Mouse (Mus musculus) midbrain, embryonic 12.5 days (tissue): ENCODE results near the gene Skap1. TPM values are rescaled to one million over a fixed set of nuclear protein-coding genes. Genes with fewer than 3 reads are reported as not detected.

ENCODE experiments used
- ATAC-seq: fragments of 200-750 bp; cut with Nextera tagmentation; 2 replicates; pipeline ENCODE4 v1.8.0; 2017; ENCODE audit warnings: low read depth, moderate TSS enrichment, moderate library complexity; ENCODE audit not compliant: low FRiP score
- H3K27ac ChIP-seq: fragments of 300-500 bp; sonication (generic); replicated peaks from 2 replicates; pipeline ENCODE4 v1.5.1; 2016; ENCODE audit warnings: mild to moderate bottlenecking
- H3K27me3 ChIP-seq: fragments of 300-500 bp; sonication (generic); 2 replicates; pipeline ENCODE4 v1.6.1; 2016; ENCODE audit warnings: mild to moderate bottlenecking
- H3K36me3 ChIP-seq: fragments of 300-500 bp; sonication (generic); 2 replicates; pipeline ENCODE4 v1.6.1; 2016
- H3K4me1 ChIP-seq: fragments of 300-500 bp; sonication (generic); 2 replicates; pipeline ENCODE4 v1.6.1; 2016
- H3K4me2 ChIP-seq: fragments of 300-500 bp; sonication (generic); replicated peaks from 2 replicates; pipeline ENCODE4 v1.6.1; 2016; ENCODE audit warnings: mild to moderate bottlenecking, moderate library complexity
- H3K4me3 ChIP-seq: fragments of 300-500 bp; sonication (generic); 2 replicates; pipeline ENCODE4 v1.5.1; 2016; ENCODE audit warnings: mild to moderate bottlenecking
- H3K9ac ChIP-seq: fragments of 300-500 bp; sonication (generic); replicated peaks from 2 replicates; pipeline ENCODE4 v1.6.1; 2016; ENCODE audit warnings: mild to moderate bottlenecking, moderate library complexity
- H3K9me3 ChIP-seq: fragments of 300-500 bp; sonication (generic); 2 replicates; pipeline ENCODE4 v1.6.1; 2016; ENCODE audit warnings: mild to moderate bottlenecking
- WGBS: fragments of 180-500 bp; shearing (Covaris S2); methylation state at CpG from one replicate; pipeline ENCODE4 v1.1.7; 2016; 5-methylcytosine and 5-hydroxymethylcytosine counted together
- polyA plus RNA-seq: library from polyadenylated mRNA; unstranded; fragments of >200 nt; fragmentation: Nextera tagmentation; extraction: Ambion mirVana; gene quantifications from 2 replicates; pipeline ENCODE4 v1.2.1, GENCODE M21; 2016

Gene Skap1
- polyA plus RNA-seq, 1 experiment from 2014 or later = 1.7 TPM

GRCm38 (mm10) chr11:96741995-96742394 lies 277.6 kb downstream of the Skap1 start:
- Histone ChIP-seq H3K4me3 (peak overlapping the region; percentile 2; the same call in 1 of the 2 replicates), H3K36me3 (no peaks in the 10 kb centered on the region), H3K27me3 (peaks cover 4% of the 10 kb centered on the region), H3K27ac (peak overlapping the region; percentile 76), H3K9ac (0 out of 2 replicates have a peak overlapping the region, but pooled peaks have one; percentile 24), H3K4me1 (peaks cover 56% of the 10 kb centered on the region), H3K4me2 (peak overlapping the region; percentile 46), H3K9me3 (no peaks in the 10 kb centered on the region)
- peak; percentile 63; the same call in 1 of the 2 replicates for ATAC-seq
- WGBS = 10% methylated on average over 12 of the region's 12 CpGs

GRCm38 (mm10) chr11:96743000-96743399 lies 278.6 kb downstream of the Skap1 start:
- H3K9ac ChIP-seq = no peak overlapping the region
- no peak overlapping the region for H3K4me3 ChIP-seq
- no peaks in the 10 kb centered on the region for H3K36me3 ChIP-seq
- 50% methylated on average over 11 of the region's 11 CpGs for WGBS
- H3K27me3 ChIP-seq = no peaks in the 10 kb centered on the region; the same call in 1 of the 2 replicates
- peak overlapping the region; percentile 4; the same call in 1 of the 2 replicates for H3K4me2 ChIP-seq
- ATAC-seq = no peak
- no peaks in the 10 kb centered on the region for H3K9me3 ChIP-seq
- H3K27ac ChIP-seq = peak overlapping the region; percentile 70
- peaks cover 53% of the 10 kb centered on the region for H3K4me1 ChIP-seq

DNA sequence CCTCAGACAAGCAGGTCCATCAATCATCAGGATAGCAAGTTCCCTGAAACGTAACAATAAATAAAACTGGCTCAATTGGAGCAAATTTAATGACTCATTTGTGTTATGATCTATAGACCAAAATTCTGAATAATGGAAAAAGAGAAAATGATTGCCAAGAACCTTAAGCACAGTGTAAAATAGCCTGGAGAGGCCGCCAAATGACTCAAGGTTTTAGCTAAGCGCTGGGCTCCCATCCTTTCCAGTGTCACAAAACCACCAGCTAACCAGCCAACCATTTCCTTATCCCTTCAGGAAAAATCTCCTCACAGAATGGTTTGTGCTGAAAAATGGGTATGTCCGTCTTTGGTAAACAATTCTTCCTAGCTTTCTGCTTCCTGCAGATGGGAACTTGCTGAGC lies 279.5 kb downstream of the Skap1 start:
- no peak for ATAC-seq

DNA sequence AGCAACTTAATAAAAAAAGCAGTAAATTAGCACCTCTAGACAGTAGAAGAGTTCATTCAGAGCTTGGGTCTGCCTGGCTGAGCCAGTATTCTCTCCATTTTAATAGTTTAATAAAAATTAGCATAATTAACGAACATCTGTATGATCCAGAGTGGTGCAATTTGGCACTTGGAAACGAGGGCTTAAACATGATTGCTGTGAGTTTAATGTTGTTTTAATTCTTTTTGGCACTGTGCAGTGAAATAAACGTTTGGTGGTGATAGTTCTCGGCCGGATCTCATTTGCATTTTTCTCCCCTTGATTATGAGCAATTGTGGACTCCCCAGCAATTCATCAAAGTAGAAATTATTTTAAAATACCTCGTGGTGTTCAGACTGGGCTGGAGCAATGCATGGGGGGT lies 282.3 kb downstream of the Skap1 start:
- Histone ChIP-seq H3K4me2 (no peak overlapping the region), H3K9ac (no peak overlapping the region), H3K4me1 (peaks cover 24% of the 10 kb centered on the region), H3K27ac (no peak overlapping the region), H3K27me3 (no peaks in the 10 kb centered on the region; the same call in 1 of the 2 replicates), H3K9me3 (no peaks in the 10 kb centered on the region), H3K36me3 (no peaks in the 10 kb centered on the region), H3K4me3 (no peak overlapping the region)
- no peak for ATAC-seq
- WGBS = 67% methylated on average over 6 of the region's 6 CpGs

More for the DNA sequence above, 279.5 kb downstream of the Skap1 start:
- no peak overlapping the region for H3K4me2 ChIP-seq
- H3K36me3 ChIP-seq = no peaks in the 10 kb centered on the region
- WGBS = 82% methylated on average over 4 of the region's 4 CpGs
- no peak overlapping the region for H3K9ac ChIP-seq
- peak overlapping the region; percentile 70; the same call in 1 of the 2 replicates for H3K27ac ChIP-seq
- H3K27me3 ChIP-seq = no peaks in the 10 kb centered on the region; the same call in 1 of the 2 replicates
- no peak overlapping the region for H3K4me3 ChIP-seq
- peaks cover 47% of the 10 kb centered on the region for H3K4me1 ChIP-seq
- no peaks in the 10 kb centered on the region for H3K9me3 ChIP-seq

DNA sequence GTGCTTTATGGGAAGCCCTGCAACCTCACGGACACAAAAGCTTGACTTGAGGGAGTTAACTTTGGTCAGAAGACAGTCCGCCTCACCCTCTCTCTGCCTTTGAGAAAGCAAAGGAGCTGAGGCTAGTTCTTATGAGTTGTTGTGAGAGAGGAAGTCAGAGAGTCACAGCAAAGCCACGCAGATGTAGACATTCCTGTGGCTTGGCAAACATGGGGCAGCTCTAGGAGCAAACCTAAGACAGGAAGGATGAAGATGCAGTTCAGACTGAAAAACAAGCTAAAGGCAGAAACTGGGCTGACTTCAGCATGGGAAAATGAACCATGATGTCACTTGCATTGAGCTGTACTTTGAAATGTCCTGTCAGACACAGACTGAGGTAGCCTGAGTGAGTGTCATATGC lies 283.2 kb downstream of the Skap1 start:
- no peaks in the 10 kb centered on the region; the same call in 1 of the 2 replicates for H3K27me3 ChIP-seq
- WGBS = 32% methylated on average over 3 of the region's 3 CpGs
- no peak for ATAC-seq
- no peak overlapping the region for H3K9ac ChIP-seq
- H3K4me1 ChIP-seq = peaks cover 15% of the 10 kb centered on the region
- no peaks in the 10 kb centered on the region for H3K36me3 ChIP-seq
- H3K4me2 ChIP-seq = no peak overlapping the region
- H3K4me3 ChIP-seq = no peak overlapping the region
- H3K27ac ChIP-seq = no peak overlapping the region
- H3K9me3 ChIP-seq = no peaks in the 10 kb centered on the region

DNA sequence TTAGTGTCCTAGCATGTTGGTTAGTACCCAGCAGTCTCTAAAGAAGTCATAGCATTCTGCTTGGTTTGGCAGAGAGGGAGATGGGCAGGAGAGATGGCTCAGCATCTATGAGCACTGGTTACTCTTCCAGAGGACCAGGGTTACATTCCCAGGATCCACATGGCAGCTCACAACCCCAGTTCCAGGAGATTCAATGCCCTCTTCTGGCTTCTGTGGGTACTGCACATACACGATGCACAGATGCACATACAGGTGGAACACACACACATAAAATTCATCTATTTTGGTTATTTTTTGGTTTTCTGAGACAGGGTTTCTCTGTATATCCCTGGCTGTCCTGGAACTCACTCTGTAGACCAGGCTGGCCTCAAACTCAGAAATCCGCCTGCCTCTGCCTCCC lies 290.9 kb downstream of the Skap1 start:
- H3K4me2 ChIP-seq = no peak overlapping the region
- no peaks in the 10 kb centered on the region for H3K4me1 ChIP-seq
- H3K9ac ChIP-seq = no peak overlapping the region
- no peak for ATAC-seq
- no peak overlapping the region for H3K27ac ChIP-seq
- no peaks in the 10 kb centered on the region for H3K27me3 ChIP-seq
- H3K9me3 ChIP-seq = no peaks in the 10 kb centered on the region
- WGBS = 94% methylated on average over 2 of the region's 2 CpGs
- no peaks in the 10 kb centered on the region for H3K36me3 ChIP-seq
- no peak overlapping the region for H3K4me3 ChIP-seq

- Histone ChIP-seq H3K9ac (no peak overlapping the region), H3K36me3 (no peaks in the 10 kb centered on the region), H3K4me1 (no peaks in the 10 kb centered on the region), H3K9me3 (no peaks in the 10 kb centered on the region), H3K4me2 (no peak overlapping the region), H3K27ac (no peak overlapping the region), H3K27me3 (no peaks in the 10 kb centered on the region), H3K4me3 (no peak overlapping the region)
- 67% methylated on average over 4 of the region's 4 CpGs for WGBS
- ATAC-seq = no peak
These were observed 293.0 kb downstream of the Skap1 start for GRCm38 (mm10) chr11:96757421-96757820.

DNA sequence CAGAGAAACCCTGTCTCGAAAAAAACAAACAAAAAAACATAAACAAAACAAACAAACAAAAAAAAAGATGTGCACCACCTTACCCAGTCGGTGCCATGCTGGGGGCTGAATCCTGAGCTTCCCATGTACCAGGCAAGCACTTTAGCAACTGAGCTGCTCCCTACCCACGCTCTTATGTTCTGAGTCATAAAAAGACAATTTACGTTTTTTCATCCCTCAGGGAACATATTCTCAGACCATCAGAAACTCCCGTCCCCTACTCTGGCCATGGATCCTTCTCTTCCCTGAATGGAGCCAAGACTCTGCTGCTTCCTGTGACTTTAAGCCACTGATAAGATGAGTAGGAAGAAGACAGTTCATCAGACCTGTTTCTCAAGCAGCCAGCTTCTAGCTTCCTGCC lies 294.0 kb downstream of the Skap1 start:
- ATAC-seq = no peak
- Histone ChIP-seq H3K4me2 (no peak overlapping the region), H3K4me1 (0 out of 2 replicates have a peak, but pooled peaks cover 4% of the 10 kb centered on the region), H3K9me3 (no peaks in the 10 kb centered on the region), H3K27ac (no peak overlapping the region), H3K4me3 (no peak overlapping the region), H3K9ac (no peak overlapping the region), H3K36me3 (no peaks in the 10 kb centered on the region), H3K27me3 (no peaks in the 10 kb centered on the region)
- 78% methylated on average over 5 of the region's 5 CpGs for WGBS

- no peaks in the 10 kb centered on the region for H3K9me3 ChIP-seq
- H3K36me3 ChIP-seq = no peaks in the 10 kb centered on the region
- no peak overlapping the region for H3K9ac ChIP-seq
- no peak overlapping the region for H3K4me3 ChIP-seq
- H3K27me3 ChIP-seq = no peaks in the 10 kb centered on the region
- H3K27ac ChIP-seq = no peak overlapping the region
- H3K4me1 ChIP-seq = peaks cover 18% of the 10 kb centered on the region
- ATAC-seq = no peak
- H3K4me2 ChIP-seq = no peak overlapping the region
- WGBS = 42% methylated on average over 3 of the region's 3 CpGs
These were observed 295.6 kb downstream of the Skap1 start for GRCm38 (mm10) chr11:96760042-96760441.

DNA sequence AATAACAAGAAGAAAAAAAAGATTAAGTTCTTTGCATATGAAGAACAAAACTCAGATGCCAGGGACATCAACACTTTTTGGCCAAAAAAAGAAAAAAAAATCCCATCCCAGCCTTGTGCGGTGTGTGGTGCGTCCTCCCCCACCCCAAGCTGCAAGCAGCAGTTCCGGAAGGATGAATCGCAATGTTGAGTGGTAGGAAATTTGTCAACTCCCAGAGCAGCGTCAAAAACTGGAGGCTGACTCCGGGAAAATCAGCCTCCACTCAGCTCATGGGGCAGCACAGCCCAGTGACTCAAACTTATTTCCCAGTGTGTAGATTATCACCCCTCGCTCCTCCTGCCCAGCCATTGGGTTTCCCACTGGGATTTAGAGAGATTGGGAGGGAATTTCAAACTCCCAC lies 297.6 kb downstream of the Skap1 start:
- Histone ChIP-seq H3K36me3 (no peaks in the 10 kb centered on the region), H3K9me3 (no peaks in the 10 kb centered on the region), H3K27ac (no peak overlapping the region), H3K4me2 (no peak overlapping the region), H3K9ac (no peak overlapping the region), H3K4me1 (peaks cover 34% of the 10 kb centered on the region), H3K27me3 (no peaks in the 10 kb centered on the region), H3K4me3 (no peak overlapping the region)
- 75% methylated on average over 7 of the region's 7 CpGs for WGBS
- ATAC-seq = no peak

DNA sequence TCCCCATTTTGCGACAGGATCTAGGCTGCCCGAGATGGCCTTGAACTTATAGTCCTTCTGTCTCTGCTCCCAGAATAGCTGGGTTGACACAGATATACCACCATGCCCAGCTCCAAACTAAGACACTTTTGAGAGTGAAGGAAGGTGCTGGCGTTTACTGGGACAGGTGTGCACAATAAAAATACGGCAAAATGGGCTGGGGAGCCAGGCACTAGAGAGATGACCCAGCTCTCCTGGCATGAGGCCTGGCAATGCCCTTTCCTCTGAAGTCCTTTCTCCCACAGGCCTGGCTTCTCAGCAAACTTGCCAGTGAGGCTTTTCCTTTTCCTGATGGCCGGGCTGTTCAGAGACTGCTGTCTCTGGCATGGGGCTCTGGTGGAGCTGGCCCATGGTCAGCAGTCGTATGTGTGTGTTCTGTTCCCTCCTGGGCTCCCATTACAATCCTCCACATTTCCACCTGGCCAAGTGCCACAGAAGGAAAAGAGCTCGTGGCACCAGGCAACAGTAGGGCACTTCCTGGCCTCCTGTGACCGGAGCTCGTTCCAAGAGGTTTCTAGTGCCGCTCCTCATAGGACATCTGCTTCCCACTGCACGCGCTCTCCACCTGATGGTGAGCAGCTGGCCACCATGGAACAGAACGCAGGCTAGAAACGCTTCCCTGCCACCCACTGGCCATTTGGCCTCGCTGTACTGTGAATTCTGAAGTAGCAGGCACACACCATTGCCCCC lies 298.5 kb downstream of the Skap1 start:
- peaks cover 1% of the 10 kb centered on the region; the same call in 1 of the 2 replicates for H3K36me3 ChIP-seq
- H3K4me3 ChIP-seq = no peak overlapping the region
- ATAC-seq = no peak
- H3K9me3 ChIP-seq = no peaks in the 10 kb centered on the region
- peaks cover 43% of the 10 kb centered on the region for H3K4me1 ChIP-seq
- H3K27ac ChIP-seq = no peak overlapping the region
- no peak overlapping the region for H3K9ac ChIP-seq
- H3K27me3 ChIP-seq = no peaks in the 10 kb centered on the region
- H3K4me2 ChIP-seq = no peak overlapping the region
- 84% methylated on average over 15 of the region's 15 CpGs for WGBS

DNA sequence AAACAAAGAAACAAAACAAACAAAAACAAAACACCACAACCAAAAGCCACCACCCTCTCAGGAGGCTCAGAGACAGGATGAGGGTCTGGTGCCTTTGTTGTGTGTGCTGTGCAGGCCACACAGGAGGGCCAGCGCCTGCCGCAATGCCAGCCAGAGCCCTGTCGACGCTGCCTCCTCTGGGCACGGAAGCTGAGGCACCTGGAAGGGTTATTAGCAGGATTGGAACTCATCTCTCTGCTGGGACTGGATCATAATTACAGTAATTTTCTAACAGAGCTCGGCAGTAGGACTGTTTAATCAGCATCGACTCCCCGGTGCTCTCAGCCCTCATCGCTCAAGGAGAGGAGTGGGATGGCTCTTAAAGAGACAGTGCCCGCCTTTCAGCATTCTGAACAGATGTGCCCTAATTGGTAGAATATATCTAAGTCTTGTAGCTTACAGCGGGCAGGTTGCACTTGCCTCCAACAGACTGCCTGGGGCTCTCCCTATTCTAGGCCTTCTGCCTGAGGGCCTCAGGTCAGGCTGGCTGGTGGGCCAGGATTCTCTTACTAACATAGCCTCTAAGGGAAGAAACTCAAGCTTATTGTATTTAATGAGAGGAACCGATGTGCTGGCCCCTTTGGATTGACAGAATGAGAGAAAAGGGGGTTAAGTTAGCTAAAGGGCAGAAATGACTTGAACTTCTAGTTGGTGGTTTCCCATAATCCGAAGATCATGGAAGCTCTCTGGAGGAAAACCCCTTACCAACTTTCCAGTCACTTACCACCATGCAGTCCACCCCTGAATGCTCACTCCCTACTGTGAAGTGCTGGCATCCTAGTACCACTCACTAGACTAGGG lies 300.3 kb downstream of the Skap1 start:
- Histone ChIP-seq H3K9ac (peak overlapping the region; percentile 39; the same call in 1 of the 2 replicates), H3K4me2 (peak overlapping the region; percentile 26; the same call in 1 of the 2 replicates)
- 29% methylated on average over 13 of the region's 13 CpGs for WGBS

More for the DNA sequence above, 300.3 kb downstream of the Skap1 start:
- Histone ChIP-seq H3K36me3 (peaks cover 18% of the 10 kb centered on the region), H3K9me3 (no peaks in the 10 kb centered on the region), H3K4me3 (no peak overlapping the region), H3K27ac (peak overlapping the region; percentile 60), H3K27me3 (no peaks in the 10 kb centered on the region), H3K4me1 (peaks cover 50% of the 10 kb centered on the region)
- ATAC-seq = no peak
